Mouse (Mus musculus): Measurements from ENCODE around the gene Fgfr2. TPM values are rescaled to one million over a fixed set of nuclear protein-coding genes. Genes with fewer than 3 reads are reported as not detected.

The Fgfr2 gene
- polyA plus RNA-seq, 1 experiment from 2014 or later: 169 TPM

DNA sequence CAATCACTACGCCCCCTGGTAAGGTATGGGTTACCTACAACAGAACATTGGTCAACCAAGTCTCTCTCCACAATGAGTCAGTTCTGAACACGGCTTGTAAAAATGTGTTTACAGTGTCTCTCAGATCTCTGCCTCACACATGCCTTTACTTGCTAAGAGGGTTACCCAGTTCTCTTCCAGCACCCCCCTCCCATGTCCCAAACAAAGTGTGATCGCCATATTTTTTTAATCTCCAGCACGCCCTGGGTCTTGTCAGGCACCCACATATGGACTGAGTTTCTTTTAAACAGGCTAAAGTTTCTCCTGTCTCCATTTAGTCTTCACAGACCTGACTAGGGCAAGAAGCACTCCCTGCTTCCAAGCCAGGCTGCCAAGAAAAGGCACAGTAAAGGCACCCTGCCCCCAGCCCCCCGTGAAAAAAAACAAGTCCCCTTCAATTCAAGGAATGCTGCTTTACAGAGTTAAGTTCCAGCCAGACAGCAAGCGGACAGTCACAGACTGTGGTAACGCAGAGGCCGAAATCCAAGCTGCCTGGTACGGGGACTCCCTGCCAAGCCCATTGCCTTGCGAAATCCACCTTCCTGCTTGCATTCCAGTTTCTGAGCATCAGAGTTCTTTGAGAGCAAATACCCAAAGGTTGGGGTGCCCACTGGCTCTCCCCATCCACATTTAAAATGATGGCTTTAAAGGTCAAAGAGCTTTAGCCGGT, 2834.3 kb downstream of the Fgfr2 start:
- 57% methylated on average over 11 of the region's 11 CpGs for WGBS
- Histone ChIP-seq H3K4me3 (ENCODE audit: low read depth, low read length) (no peak overlapping the region), H3K27me3 (ENCODE audit: control insufficient read depth, insufficient read depth, low read length) (no peaks in the 10 kb centered on the region), H3K4me2 (replicated peaks; ENCODE audit: low read depth, low read length) (no peak overlapping the region), H3K9ac (replicated peaks; ENCODE audit: low read depth, low read length) (no peak overlapping the region), H3K4me1 (ENCODE audit: control insufficient read depth, insufficient read depth, low read length) (peaks cover 5% of the 10 kb centered on the region; the same call in 1 of the 2 replicates), H3K36me3 (ENCODE audit: control insufficient read depth, insufficient read depth, low read length) (no peaks in the 10 kb centered on the region), H3K9me3 (ENCODE audit: control insufficient read depth, low read depth, low read length) (no peaks in the 10 kb centered on the region), H3K27ac (ENCODE audit: low read length) (peak overlapping the region; percentile 74; the same call in 1 of the 2 replicates)
- no peak; the same call in 1 of the 2 replicates for ATAC-seq (ENCODE audit: insufficient number of reproducible peaks, insufficient read depth, low FRiP score, low read depth)

DNA sequence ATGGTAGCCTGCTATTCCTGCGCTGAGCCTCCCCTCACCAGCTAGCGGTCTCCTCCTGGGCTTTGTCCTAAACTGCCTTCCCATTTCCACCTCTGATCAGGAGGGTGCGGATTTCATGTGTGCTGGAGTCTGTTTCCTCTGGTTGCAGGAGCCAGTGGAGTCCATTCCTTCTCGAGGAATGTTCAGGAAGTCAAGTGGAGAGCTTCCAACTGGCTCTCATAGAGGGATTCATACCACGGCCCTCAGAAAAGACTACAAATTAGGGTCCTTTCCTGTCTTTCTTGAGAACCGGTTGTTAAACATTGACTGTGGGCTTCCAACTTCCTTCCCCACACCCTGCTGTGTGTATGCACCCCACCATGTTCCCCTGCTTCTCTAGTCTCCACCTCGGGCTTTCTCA, 2834.9 kb downstream of the Fgfr2 start:
- Histone ChIP-seq H3K4me3 (ENCODE audit: low read depth, low read length) (no peak overlapping the region), H3K4me2 (replicated peaks; ENCODE audit: low read depth, low read length) (no peak overlapping the region), H3K27ac (ENCODE audit: low read length) (peak overlapping the region; percentile 74; the same call in 1 of the 2 replicates), H3K36me3 (ENCODE audit: control insufficient read depth, insufficient read depth, low read length) (no peaks in the 10 kb centered on the region), H3K9me3 (ENCODE audit: control insufficient read depth, low read depth, low read length) (no peaks in the 10 kb centered on the region), H3K9ac (replicated peaks; ENCODE audit: low read depth, low read length) (no peak overlapping the region), H3K4me1 (ENCODE audit: control insufficient read depth, insufficient read depth, low read length) (peaks cover 8% of the 10 kb centered on the region; the same call in 1 of the 2 replicates), H3K27me3 (ENCODE audit: control insufficient read depth, insufficient read depth, low read length) (no peaks in the 10 kb centered on the region)
- WGBS: 61% methylated on average over 7 of the region's 7 CpGs
- ATAC-seq (ENCODE audit: insufficient number of reproducible peaks, insufficient read depth, low FRiP score, low read depth): no peak

GRCm38 (mm10) chr7:130278738-130279705, 2844.1 kb downstream of the Fgfr2 start:
- Histone ChIP-seq H3K36me3 (ENCODE audit: control insufficient read depth, insufficient read depth, low read length) (no peaks in the 10 kb centered on the region), H3K4me1 (ENCODE audit: control insufficient read depth, insufficient read depth, low read length) (peaks cover 14% of the 10 kb centered on the region; the same call in 1 of the 2 replicates), H3K4me3 (ENCODE audit: low read depth, low read length) (no peak overlapping the region), H3K27ac (ENCODE audit: low read length) (peak overlapping the region; percentile 76), H3K4me2 (replicated peaks; ENCODE audit: low read depth, low read length) (no peak overlapping the region), H3K9ac (replicated peaks; ENCODE audit: low read depth, low read length) (no peak overlapping the region), H3K9me3 (ENCODE audit: control insufficient read depth, low read depth, low read length) (no peaks in the 10 kb centered on the region), H3K27me3 (ENCODE audit: control insufficient read depth, insufficient read depth, low read length) (no peaks in the 10 kb centered on the region)
- no peak; the same call in 1 of the 2 replicates for ATAC-seq (ENCODE audit: insufficient number of reproducible peaks, insufficient read depth, low FRiP score, low read depth)
- 37% methylated on average over 19 of the region's 19 CpGs for WGBS

DNA sequence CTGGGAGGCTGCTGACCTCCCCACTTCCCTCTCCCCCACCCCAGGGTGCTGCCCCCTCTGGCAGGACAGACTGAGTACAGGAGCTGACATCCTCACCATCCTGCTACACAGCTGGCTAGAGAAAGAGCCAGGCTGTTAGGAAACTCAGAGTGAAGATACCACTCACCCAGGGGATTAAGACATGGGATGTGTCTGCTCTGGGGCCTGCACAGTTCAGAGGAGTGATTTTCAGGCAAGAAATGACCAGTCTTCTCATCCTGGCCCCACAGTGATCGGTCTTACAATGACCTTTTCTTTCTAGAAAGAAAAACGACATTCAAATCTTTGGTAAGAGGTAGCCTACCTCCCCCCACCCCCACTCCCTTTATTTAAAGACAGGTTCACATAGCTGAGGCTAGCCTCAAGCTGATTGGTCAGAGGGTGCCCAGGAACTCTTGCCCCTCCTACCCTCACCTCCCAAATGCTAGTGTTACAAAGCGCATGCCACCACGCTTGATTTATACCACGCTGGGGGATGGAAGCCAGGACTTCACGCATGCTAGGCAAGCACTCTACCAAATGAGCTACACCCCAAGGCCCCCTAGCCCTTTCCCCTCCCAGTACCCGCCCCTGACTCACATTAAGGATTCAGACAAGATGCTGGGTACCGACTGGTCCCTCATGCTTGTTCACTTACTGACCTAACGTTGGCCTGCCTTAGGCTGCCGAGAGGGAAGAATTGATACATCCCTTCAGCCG, 2845.0 kb downstream of the Fgfr2 start:
- Histone ChIP-seq H3K27me3 (ENCODE audit: control insufficient read depth, insufficient read depth, low read length) (no peaks in the 10 kb centered on the region), H3K9ac (replicated peaks; ENCODE audit: low read depth, low read length) (no peak overlapping the region), H3K36me3 (ENCODE audit: control insufficient read depth, insufficient read depth, low read length) (no peaks in the 10 kb centered on the region), H3K4me3 (ENCODE audit: low read depth, low read length) (no peak overlapping the region), H3K4me1 (ENCODE audit: control insufficient read depth, insufficient read depth, low read length) (peaks cover 11% of the 10 kb centered on the region; the same call in 1 of the 2 replicates), H3K9me3 (ENCODE audit: control insufficient read depth, low read depth, low read length) (no peaks in the 10 kb centered on the region), H3K27ac (ENCODE audit: low read length) (peak overlapping the region; percentile 76), H3K4me2 (replicated peaks; ENCODE audit: low read depth, low read length) (no peak overlapping the region)
- no peak for ATAC-seq (ENCODE audit: insufficient number of reproducible peaks, insufficient read depth, low FRiP score, low read depth)
- WGBS: 36% methylated on average over 11 of the region's 11 CpGs

GRCm38 (mm10) chr7:130273265-130273664, 2849.9 kb downstream of the Fgfr2 start:
- Histone ChIP-seq H3K36me3 (ENCODE audit: control insufficient read depth, insufficient read depth, low read length) (no peaks in the 10 kb centered on the region), H3K27me3 (ENCODE audit: control insufficient read depth, insufficient read depth, low read length) (no peaks in the 10 kb centered on the region), H3K27ac (ENCODE audit: low read length) (no peak overlapping the region), H3K9me3 (ENCODE audit: control insufficient read depth, low read depth, low read length) (no peaks in the 10 kb centered on the region), H3K9ac (replicated peaks; ENCODE audit: low read depth, low read length) (no peak overlapping the region), H3K4me2 (replicated peaks; ENCODE audit: low read depth, low read length) (no peak overlapping the region), H3K4me1 (ENCODE audit: control insufficient read depth, insufficient read depth, low read length) (0 out of 2 replicates have a peak, but pooled peaks cover 2% of the 10 kb centered on the region), H3K4me3 (ENCODE audit: low read depth, low read length) (no peak overlapping the region)
- peak; percentile 43; the same call in 1 of the 2 replicates for ATAC-seq (ENCODE audit: insufficient number of reproducible peaks, insufficient read depth, low FRiP score, low read depth)
- 16% methylated on average over 16 of the region's 16 CpGs for WGBS

DNA sequence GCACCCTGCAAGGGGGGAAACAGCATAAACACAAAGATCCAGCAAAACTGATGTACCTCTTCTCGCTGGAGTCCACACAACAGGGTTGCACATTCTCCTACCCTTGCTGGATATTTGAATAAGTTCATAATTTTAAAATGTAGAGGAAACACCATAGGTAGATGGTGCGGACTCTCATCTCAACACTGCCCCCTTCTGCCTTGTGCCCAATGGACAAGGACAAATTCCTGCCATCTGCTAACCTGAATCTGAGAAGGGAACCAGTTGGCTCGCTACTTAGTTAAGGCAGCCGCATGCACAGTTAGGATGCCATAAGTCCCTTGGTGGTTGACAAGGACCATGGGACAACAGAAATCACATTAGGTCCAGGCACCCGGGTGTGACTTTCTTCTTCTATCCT, 2852.3 kb downstream of the Fgfr2 start:
- Histone ChIP-seq H3K27me3 (ENCODE audit: control insufficient read depth, insufficient read depth, low read length) (no peaks in the 10 kb centered on the region), H3K4me3 (ENCODE audit: low read depth, low read length) (no peak overlapping the region), H3K9ac (replicated peaks; ENCODE audit: low read depth, low read length) (no peak overlapping the region), H3K9me3 (ENCODE audit: control insufficient read depth, low read depth, low read length) (no peaks in the 10 kb centered on the region), H3K27ac (ENCODE audit: low read length) (no peak overlapping the region), H3K4me2 (replicated peaks; ENCODE audit: low read depth, low read length) (no peak overlapping the region), H3K36me3 (ENCODE audit: control insufficient read depth, insufficient read depth, low read length) (no peaks in the 10 kb centered on the region), H3K4me1 (ENCODE audit: control insufficient read depth, insufficient read depth, low read length) (peaks cover 4% of the 10 kb centered on the region; the same call in 1 of the 2 replicates)
- ATAC-seq (ENCODE audit: insufficient number of reproducible peaks, insufficient read depth, low FRiP score, low read depth): no peak
- WGBS: 90% methylated on average over 5 of the region's 5 CpGs

- peaks cover 4% of the 10 kb centered on the region; the same call in 1 of the 2 replicates for H3K4me1 ChIP-seq (ENCODE audit: control insufficient read depth, insufficient read depth, low read length)
- no peak overlapping the region for H3K27ac ChIP-seq (ENCODE audit: low read length)
- H3K36me3 ChIP-seq (ENCODE audit: control insufficient read depth, insufficient read depth, low read length): no peaks in the 10 kb centered on the region
- WGBS: 55% methylated on average over 16 of the region's 16 CpGs
- no peak overlapping the region for H3K4me2 ChIP-seq (replicated peaks; ENCODE audit: low read depth, low read length)
- H3K9me3 ChIP-seq (ENCODE audit: control insufficient read depth, low read depth, low read length): no peaks in the 10 kb centered on the region
- H3K9ac ChIP-seq (replicated peaks; ENCODE audit: low read depth, low read length): no peak overlapping the region
- H3K27me3 ChIP-seq (ENCODE audit: control insufficient read depth, insufficient read depth, low read length): no peaks in the 10 kb centered on the region
- H3K4me3 ChIP-seq (ENCODE audit: low read depth, low read length): no peak overlapping the region
- ATAC-seq (ENCODE audit: insufficient number of reproducible peaks, insufficient read depth, low FRiP score, low read depth): no peak
These were observed 2853.9 kb downstream of the Fgfr2 start for GRCm38 (mm10) chr7:130269124-130269867.

Measured in stomach, embryonic 14.5 days (tissue).